Mouse (Mus musculus): Measurements from ENCODE around the gene Cd2. TPM values are rescaled to one million over a fixed set of nuclear protein-coding genes. Genes with fewer than 3 reads are reported as not detected.

The Cd2 gene
- total RNA-seq (2021), result not detected
- long read RNA-seq, experiment 1, result 0 reads
- long read RNA-seq, experiment 2, result 0 reads

GRCm38 (mm10) chr3:101287911-101288311, at the start of gene Cd2:
Gene Cd2, minus strand, starts transcription at chr3:101287939.
- no peak within 1 kb of the TSS for H3K27ac ChIP-seq
- no peak for DNase-seq
- H3K4me3 ChIP-seq, result no peak within 1 kb of the TSS
- no peak for TF ChIP-seq CTCF (IDR thresholded peaks at IDR 0.05)
- intact Hi-C loops (cut with DNase I), result no loop called here

- no peak for DNase-seq
- H3K27ac ChIP-seq, result no peak overlapping the region
- TF ChIP-seq CTCF (IDR thresholded peaks at IDR 0.05), result no peak
- intact Hi-C loops (cut with DNase I), result no loop called here
- H3K4me3 ChIP-seq, result no peak overlapping the region
Measured at GRCm38 (mm10) chr3:101328617-101329016, 40.9 kb upstream of the Cd2 start.

- no peak overlapping the region for H3K27ac ChIP-seq
- DNase-seq, result no peak
- H3K4me3 ChIP-seq, result no peak overlapping the region
- TF ChIP-seq CTCF (IDR thresholded peaks at IDR 0.05), result no peak
- intact Hi-C loops (cut with DNase I), result no loop called here
Measured at GRCm38 (mm10) chr3:101327248-101327647, 39.5 kb upstream of the Cd2 start.

DNA sequence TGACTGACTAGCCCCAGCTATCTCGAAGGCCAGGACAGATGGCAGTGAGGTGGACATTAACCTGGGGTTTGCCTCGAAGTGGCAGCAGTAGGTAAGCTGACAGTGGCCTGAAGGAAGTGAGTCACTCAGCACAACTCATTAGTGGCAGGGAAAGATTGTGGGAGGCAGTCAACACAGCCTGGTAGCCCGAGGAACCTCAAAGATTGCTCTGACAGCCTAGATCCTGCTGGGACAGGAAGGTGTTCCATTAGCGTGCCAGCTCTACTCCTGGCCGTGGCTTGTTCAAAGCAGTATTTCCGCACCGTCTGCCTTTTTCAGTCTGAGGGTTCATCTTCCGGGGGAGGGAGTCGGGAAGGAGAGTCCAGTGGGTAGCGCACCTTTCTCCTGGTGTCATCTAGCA, 34.7 kb upstream of the Cd2 start:
- no peak overlapping the region for H3K4me3 ChIP-seq
- DNase-seq, result no peak
- H3K27ac ChIP-seq, result no peak overlapping the region
- TF ChIP-seq CTCF (IDR thresholded peaks at IDR 0.05), result no peak
- intact Hi-C loops (cut with DNase I), result no loop called here

GRCm38 (mm10) chr3:101320874-101321273, 33.1 kb upstream of the Cd2 start:
- Histone ChIP-seq H3K4me3 (no peak overlapping the region), H3K27ac (no peak overlapping the region)
- TF ChIP-seq CTCF (IDR thresholded peaks at IDR 0.05), result no peak
- no peak for DNase-seq
- intact Hi-C loops (cut with DNase I), result no loop called here

DNA sequence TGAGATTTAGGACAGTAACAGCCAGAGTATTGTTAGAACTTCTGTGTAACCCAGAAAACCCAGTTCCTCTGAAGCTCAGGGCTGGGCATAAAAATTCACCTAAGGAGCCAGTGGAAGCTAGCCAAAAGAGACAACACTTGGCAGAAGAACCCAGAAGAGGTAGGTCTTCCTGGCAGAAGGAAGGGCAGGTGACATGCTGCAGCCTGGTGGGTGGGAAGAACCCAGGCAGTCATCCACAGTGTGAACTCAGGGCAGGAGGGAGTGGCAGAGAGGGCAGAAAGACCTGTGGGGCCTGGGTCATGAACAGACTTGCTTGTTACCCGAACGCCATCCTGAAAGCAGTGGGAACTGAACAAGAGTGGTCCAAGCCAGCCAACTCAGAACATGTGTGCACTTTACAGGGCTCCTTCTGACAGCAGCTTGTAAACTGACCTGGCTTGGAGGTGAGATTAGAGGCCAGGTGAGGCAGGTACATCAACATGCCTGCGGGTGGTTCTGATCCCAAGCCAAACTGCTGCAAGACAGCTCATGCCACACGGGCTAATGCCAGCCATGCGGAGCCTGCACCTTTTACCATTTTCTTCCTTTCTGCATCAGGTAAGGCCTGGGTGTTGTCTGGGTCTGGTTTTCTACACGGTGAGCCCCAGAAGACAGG, 30.9 kb upstream of the Cd2 start:
- no peak for TF ChIP-seq CTCF (IDR thresholded peaks at IDR 0.05)
- no peak overlapping the region for H3K4me3 ChIP-seq
- no peak for DNase-seq
- intact Hi-C loops (cut with DNase I), result no loop called here
- H3K27ac ChIP-seq, result no peak overlapping the region

DNA sequence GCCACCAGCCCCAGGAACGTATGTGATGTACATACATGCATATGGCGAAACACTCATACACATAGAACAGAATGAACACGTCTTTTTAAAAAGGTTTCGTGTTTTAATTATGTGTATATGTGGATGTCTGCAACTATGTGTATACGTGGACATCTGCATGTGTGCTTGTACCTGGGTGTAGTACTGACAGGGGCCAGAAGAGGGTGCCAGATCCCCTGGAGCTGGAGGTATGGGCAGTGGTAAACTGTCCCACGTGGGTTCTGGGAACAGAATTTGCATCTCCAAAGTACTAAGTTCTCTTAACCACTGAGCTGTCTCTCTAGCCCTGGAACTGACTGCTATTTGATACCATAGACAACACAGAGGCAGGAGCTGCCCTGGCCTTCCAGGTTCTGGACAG, 30.4 kb upstream of the Cd2 start:
- peak; percentile 57 for TF ChIP-seq CTCF (IDR thresholded peaks at IDR 0.05)
- no peak overlapping the region for H3K27ac ChIP-seq
- no peak overlapping the region for H3K4me3 ChIP-seq
- intact Hi-C loops (cut with DNase I), result no loop called here
- DNase-seq, result no peak

DNA sequence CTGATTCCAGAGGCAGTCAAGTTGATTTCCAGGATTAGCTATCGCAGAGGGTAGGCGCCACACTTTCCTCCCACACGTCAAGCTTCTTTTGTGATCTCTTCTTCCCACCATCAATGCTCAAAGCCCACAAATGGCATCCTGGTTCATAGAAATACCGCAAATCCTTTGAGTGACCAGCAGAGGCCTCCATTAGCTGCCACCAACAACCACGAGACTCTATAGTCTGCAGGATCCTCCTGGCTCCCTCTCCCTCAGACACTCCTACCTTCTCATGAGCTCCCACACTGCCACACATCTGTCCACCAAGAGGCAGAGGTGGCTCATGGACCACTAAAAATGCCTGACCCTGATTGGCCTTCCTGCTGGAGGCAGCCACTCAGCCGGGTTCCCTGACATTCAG, 27.2 kb upstream of the Cd2 start:
- TF ChIP-seq CTCF (IDR thresholded peaks at IDR 0.05), result no peak
- Histone ChIP-seq H3K27ac (no peak overlapping the region), H3K4me3 (no peak overlapping the region)
- intact Hi-C loops (cut with DNase I), result no loop called here
- no peak for DNase-seq

- Histone ChIP-seq H3K27ac (no peak overlapping the region), H3K4me3 (no peak overlapping the region)
- DNase-seq, result no peak
- no peak for TF ChIP-seq CTCF (IDR thresholded peaks at IDR 0.05)
- intact Hi-C loops (cut with DNase I), result no loop called here
Measured at GRCm38 (mm10) chr3:101313266-101314051, 25.7 kb upstream of the Cd2 start.

- H3K27ac ChIP-seq, result no peak overlapping the region
- H3K4me3 ChIP-seq, result no peak overlapping the region
- intact Hi-C loops (cut with DNase I), result no loop called here
- TF ChIP-seq CTCF (IDR thresholded peaks at IDR 0.05), result no peak
- no peak for DNase-seq
Measured at GRCm38 (mm10) chr3:101310977-101311376, 23.2 kb upstream of the Cd2 start.

DNA sequence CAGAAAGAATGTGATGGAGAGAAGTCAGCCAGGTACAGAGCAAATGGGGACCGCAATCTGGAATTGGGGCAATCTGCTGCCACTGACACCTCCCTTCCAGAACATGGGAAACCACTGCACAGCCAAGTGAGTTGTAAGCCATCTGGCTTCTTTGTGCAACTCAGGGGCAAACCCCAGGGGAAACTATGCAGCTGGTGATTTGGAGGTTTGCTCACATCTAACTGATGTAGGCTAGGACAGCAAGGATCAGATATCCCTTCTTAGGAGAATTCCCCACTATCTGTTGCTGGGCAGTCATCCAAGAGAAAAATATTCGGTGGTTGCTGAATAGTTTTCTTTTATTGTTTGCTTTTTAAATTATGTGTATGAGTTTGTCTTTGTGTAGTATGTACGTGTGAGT, 21.9 kb upstream of the Cd2 start:
- H3K27ac ChIP-seq, result no peak overlapping the region
- DNase-seq, result no peak
- no peak overlapping the region for H3K4me3 ChIP-seq
- intact Hi-C loops (cut with DNase I), result loop anchor here (10.0 kb wide), 1 partner anchor 505 kb away; no protein-coding TSS in a partner anchor
- TF ChIP-seq CTCF (IDR thresholded peaks at IDR 0.05), result no peak

DNA sequence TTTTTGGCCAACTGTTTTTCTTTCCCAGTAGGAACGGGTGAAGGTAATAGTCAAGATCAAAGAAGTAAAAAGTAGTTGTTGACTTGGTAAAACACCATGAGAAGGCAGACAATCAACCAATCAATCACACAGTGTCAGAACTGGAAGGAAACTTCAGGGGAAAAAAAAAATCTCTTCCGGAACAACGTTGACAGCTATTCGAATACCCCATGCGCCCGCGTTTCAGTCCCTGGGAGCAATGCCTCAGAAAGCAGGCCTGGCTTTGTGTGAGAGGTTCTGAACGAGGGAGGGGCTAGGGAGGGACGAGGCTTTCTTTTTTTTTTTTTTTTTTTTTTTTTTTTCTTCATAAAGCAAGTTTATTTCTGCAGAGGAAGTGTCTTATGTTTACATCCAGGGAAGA, 18.4 kb upstream of the Cd2 start:
- intact Hi-C loops (cut with DNase I), result loop anchor here (10.0 kb wide), 1 partner anchor 509 kb away; no protein-coding TSS in a partner anchor
- no peak overlapping the region for H3K27ac ChIP-seq

DNA sequence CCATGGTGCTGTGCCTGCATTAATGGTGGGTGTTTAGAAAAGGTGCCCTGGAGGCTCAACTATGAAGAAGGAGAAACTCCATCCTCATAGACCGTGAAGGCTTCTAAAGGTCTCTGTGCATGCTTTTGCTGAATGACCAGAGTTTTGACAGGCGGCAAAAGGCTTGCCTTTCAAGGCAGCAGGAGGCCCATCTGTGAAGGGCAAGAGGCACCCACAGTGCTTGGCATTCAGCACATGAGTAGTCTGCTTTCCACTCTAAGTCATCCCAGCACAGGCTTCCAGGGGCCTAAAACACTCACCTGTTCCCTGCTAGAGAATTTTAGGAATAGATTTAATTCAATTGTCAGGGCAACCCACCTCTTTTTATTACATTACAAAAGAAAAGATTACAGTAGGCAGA, 17.3 kb upstream of the Cd2 start:
- no peak for DNase-seq
- Histone ChIP-seq H3K27ac (no peak overlapping the region), H3K4me3 (no peak overlapping the region)
- intact Hi-C loops (cut with DNase I), result loop anchor here (10.0 kb wide), 1 partner anchor 510 kb away; no protein-coding TSS in a partner anchor
- no peak for TF ChIP-seq CTCF (IDR thresholded peaks at IDR 0.05)

More for the DNA sequence above, 18.4 kb upstream of the Cd2 start:
- TF ChIP-seq CTCF (IDR thresholded peaks at IDR 0.05), result no peak
- DNase-seq, result no peak
- H3K4me3 ChIP-seq, result no peak overlapping the region

All from gastrocnemius, adult 2 months (tissue).